Mouse (Mus musculus) intestine, postnatal 0 days (tissue): ENCODE measurements at regions not wholly inside any gene's neighbourhood (a gene's known extent, or its start where the extent isn't known, plus 50 kb on each side); places are given as distances from the start of the nearest gene placed in this dataset.
A peak's percentile ranks its signal among the peaks of the same experiment; 100 is the strongest.

ENCODE experiments used
- ATAC-seq: fragments of 200-750 bp; cut with Nextera tagmentation; 2 replicates; pipeline ENCODE4 v1.8.0; 2017; ENCODE audit warnings: mild to moderate bottlenecking, moderate TSS enrichment, moderate library complexity
- H3K27ac ChIP-seq: fragments of 300-500 bp; sonication (generic); 2 replicates; pipeline ENCODE4 v1.5.1; 2014; ENCODE audit warnings: mild to moderate bottlenecking, low read depth, low read length, moderate library complexity
- H3K27me3 ChIP-seq: fragments of 300-500 bp; sonication (generic); replicated peaks from 2 replicates; pipeline ENCODE4 v1.6.1; 2014; ENCODE audit warnings: low read length, mixed read lengths; ENCODE audit not compliant: control insufficient read depth, insufficient read depth
- H3K36me3 ChIP-seq: fragments of 300-500 bp; sonication (generic); 2 replicates; pipeline ENCODE4 v1.6.1; 2014; ENCODE audit warnings: mild to moderate bottlenecking, moderate library complexity; ENCODE audit not compliant: control insufficient read depth, insufficient read depth
- H3K4me1 ChIP-seq: fragments of 300-500 bp; sonication (generic); replicated peaks from 2 replicates; pipeline ENCODE4 v1.6.1; 2014; ENCODE audit warnings: antibody characterized with exemption, low read length, mixed read lengths; ENCODE audit not compliant: control insufficient read depth, insufficient read depth
- H3K4me2 ChIP-seq: fragments of 300-500 bp; sonication (generic); replicated peaks from 2 replicates; pipeline ENCODE4 v1.6.1; 2014; ENCODE audit warnings: low read depth, mild to moderate bottlenecking, moderate library complexity
- H3K4me3 ChIP-seq: fragments of 300-500 bp; sonication (generic); 2 replicates; pipeline ENCODE4 v1.5.1; 2014; ENCODE audit warnings: low read depth, low read length
- H3K9ac ChIP-seq: fragments of 300-500 bp; sonication (generic); 2 replicates; pipeline ENCODE4 v1.6.1; 2014; ENCODE audit warnings: mild to moderate bottlenecking, low read depth, low read length
- H3K9me3 ChIP-seq: fragments of 300-500 bp; sonication (generic); 2 replicates; pipeline ENCODE4 v1.6.1; 2016; ENCODE audit warnings: mixed run types; ENCODE audit not compliant: control insufficient read depth
- CTCF ChIP-seq: sonication (generic); IDR thresholded peaks from 2 replicates; pipeline ENCODE4 v1.5.1; 2016; ENCODE audit warnings: low read depth, mild to moderate bottlenecking, control low read depth, antibody characterized with exemption, moderate library complexity
- WGBS: fragments of 180-500 bp; shearing (Covaris S2); extraction: QIAGEN DNeasy Blood & Tissue Kit; methylation state at CpG from one replicate; pipeline ENCODE4 v1.1.7; 2014; 5-methylcytosine and 5-hydroxymethylcytosine counted together

DNA sequence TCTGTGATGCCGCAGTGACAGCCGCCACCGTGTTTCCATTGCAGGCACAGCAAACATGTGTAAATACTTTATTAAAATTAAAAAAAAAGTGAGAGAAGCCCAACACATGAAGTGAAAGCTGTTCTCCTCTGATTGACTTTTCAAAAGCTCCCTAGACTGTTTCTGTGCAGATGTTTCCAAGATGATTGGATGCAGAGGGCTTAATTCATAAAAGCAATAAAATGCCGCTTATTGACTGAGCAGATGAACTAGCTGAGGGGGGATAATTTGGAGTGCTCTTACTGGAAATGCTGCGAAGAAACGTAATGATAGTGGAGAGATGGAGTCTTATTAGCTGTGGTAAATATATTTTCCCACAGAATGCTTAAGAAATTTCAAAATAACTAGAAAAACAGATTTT is 170.4 kb downstream of the Rnf144a start:
- Histone ChIP-seq H3K4me2 (no peak overlapping the region), H3K9ac (no peak overlapping the region), H3K36me3 (no peaks in the 10 kb centered on the region), H3K4me1 (no peaks in the 10 kb centered on the region), H3K27me3 (no peaks in the 10 kb centered on the region), H3K27ac (no peak overlapping the region), H3K9me3 (no peaks in the 10 kb centered on the region), H3K4me3 (no peak overlapping the region)
- TF ChIP-seq CTCF: no peak
- WGBS: 92% methylated on average over 6 of the region's 6 CpGs
- no peak for ATAC-seq

DNA sequence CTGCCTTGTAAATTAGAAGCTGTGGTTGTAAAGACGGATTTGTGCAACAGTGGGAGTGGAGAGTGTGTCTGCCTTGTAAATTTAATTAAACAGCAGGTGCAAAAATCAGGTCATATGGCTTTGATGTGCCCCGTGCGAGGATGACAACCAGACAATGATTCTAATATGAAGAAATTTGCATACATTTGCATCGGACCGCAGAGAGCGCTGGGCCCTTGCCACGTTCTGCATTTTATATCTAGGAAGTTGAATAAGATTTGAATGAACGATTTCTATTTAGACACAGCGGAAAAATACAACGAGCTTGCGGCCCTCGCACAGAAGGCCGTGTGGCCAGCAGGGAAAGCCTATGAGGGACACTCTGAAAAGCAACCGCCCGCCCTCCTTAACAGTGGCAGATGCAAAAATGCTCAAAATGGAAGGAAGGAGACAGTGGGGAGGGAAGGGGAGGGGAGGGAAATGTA is 187.5 kb downstream of the Rnf144a start:
- Histone ChIP-seq H3K4me2 (no peak overlapping the region), H3K9ac (no peak overlapping the region), H3K27ac (no peak overlapping the region), H3K9me3 (no peaks in the 10 kb centered on the region), H3K36me3 (no peaks in the 10 kb centered on the region), H3K4me3 (no peak overlapping the region), H3K4me1 (no peaks in the 10 kb centered on the region), H3K27me3 (no peaks in the 10 kb centered on the region)
- no peak for TF ChIP-seq CTCF
- ATAC-seq: no peak
- 90% methylated on average over 15 of the region's 15 CpGs for WGBS

DNA sequence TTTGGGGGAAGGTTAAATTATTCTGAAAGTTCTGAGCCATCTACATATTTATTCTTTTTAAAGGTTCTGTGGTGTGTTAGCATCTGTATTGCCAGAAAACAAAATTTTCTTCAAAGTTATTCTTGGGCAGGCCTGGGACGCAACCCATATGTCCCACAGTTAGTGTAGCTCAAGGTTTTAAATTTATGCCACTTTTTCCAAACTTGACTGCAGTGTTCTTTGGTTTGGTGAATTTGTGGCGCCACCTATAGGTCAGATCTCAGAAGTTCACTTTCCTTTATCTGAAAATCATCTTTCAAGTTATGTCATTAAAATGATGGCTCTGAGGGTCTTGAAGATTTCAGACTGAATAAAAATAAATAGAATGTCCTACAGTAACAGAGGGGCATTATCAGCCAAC is 188.7 kb downstream of the Rnf144a start:
- Histone ChIP-seq H3K4me2 (no peak overlapping the region), H3K27ac (no peak overlapping the region), H3K27me3 (no peaks in the 10 kb centered on the region), H3K36me3 (no peaks in the 10 kb centered on the region), H3K4me1 (no peaks in the 10 kb centered on the region), H3K4me3 (no peak overlapping the region), H3K9ac (no peak overlapping the region), H3K9me3 (no peaks in the 10 kb centered on the region)
- TF ChIP-seq CTCF: peak; percentile 78
- WGBS: 8% methylated on average over 2 of the region's 2 CpGs
- no peak for ATAC-seq

DNA sequence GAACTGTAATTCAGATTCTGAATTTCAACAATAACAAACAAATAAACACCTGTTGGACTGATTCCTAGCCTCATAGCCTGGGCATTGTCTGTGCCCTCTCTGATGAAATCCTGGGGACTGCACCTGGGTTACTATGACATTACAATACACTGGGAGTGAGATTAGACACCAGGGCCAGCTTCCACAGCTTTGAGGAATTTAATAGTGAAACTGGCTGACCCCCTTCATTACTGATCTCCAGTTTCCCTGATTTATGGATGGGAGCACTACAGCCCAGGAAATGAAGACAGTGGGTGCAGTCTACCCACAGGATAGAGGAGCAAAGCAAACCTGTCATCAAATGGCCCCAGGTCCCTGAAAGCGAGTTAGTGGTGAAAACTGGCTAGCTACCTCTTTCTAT is 202.6 kb downstream of the Rnf144a start:
- H3K4me2 ChIP-seq: no peak overlapping the region
- H3K9me3 ChIP-seq: no peaks in the 10 kb centered on the region
- no peaks in the 10 kb centered on the region for H3K4me1 ChIP-seq
- no peak overlapping the region for H3K9ac ChIP-seq
- H3K36me3 ChIP-seq: no peaks in the 10 kb centered on the region
- no peaks in the 10 kb centered on the region for H3K27me3 ChIP-seq
- ATAC-seq: no peak
- no peak overlapping the region for H3K27ac ChIP-seq
- 64% methylated on average over 1 of the region's 1 CpGs for WGBS
- TF ChIP-seq CTCF: no peak
- no peak overlapping the region for H3K4me3 ChIP-seq

DNA sequence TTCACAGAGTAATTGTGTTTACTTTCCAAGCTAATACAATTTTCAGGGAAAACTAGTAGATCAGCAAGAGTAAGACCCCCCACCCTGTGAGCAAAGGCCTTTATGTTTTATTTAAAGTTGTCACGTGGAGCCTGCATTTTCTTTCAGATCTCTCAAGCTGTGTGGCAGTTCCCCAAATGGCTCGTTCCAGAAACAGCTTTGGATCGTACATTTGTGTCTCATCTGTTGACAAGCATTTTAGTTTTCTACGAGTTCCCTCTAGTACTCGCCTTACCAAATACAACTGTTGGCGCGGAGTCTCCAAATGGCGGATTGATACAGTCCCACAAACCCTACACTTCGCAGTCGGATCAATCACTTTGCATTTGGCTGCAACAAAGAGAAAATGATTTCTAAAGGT is 203.6 kb downstream of the Rnf144a start:
- no peaks in the 10 kb centered on the region for H3K9me3 ChIP-seq
- H3K27ac ChIP-seq: no peak overlapping the region
- no peak for ATAC-seq
- TF ChIP-seq CTCF: no peak
- no peak overlapping the region for H3K4me3 ChIP-seq
- no peak overlapping the region for H3K4me2 ChIP-seq
- no peaks in the 10 kb centered on the region for H3K4me1 ChIP-seq
- 68% methylated on average over 10 of the region's 10 CpGs for WGBS
- H3K36me3 ChIP-seq: no peaks in the 10 kb centered on the region
- H3K27me3 ChIP-seq: no peaks in the 10 kb centered on the region
- no peak overlapping the region for H3K9ac ChIP-seq

DNA sequence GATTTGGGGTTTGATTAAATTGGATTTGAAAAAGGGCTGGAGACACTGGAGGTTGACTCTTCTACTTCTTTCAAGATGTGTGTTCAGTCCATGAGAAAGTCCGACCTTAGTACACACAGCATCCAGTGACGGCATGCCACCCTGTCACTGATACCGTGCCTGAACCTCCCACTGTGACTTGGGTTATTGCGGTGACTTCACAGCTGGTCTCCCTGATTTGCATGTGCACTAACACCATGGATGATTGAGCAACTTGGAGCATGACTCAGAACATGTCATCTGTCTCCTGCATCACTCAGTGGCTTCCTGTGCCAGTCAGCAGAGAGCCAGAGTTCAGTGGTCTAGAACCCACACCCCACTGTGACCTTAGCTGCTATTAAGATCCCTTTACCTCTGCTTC is 208.3 kb downstream of the Rnf144a start:
- Histone ChIP-seq H3K9ac (no peak overlapping the region), H3K4me3 (no peak overlapping the region), H3K36me3 (no peaks in the 10 kb centered on the region), H3K27ac (no peak overlapping the region), H3K4me1 (no peaks in the 10 kb centered on the region), H3K4me2 (no peak overlapping the region), H3K9me3 (no peaks in the 10 kb centered on the region), H3K27me3 (no peaks in the 10 kb centered on the region)
- ATAC-seq: no peak
- 90% methylated on average over 4 of the region's 4 CpGs for WGBS
- TF ChIP-seq CTCF: no peak

DNA sequence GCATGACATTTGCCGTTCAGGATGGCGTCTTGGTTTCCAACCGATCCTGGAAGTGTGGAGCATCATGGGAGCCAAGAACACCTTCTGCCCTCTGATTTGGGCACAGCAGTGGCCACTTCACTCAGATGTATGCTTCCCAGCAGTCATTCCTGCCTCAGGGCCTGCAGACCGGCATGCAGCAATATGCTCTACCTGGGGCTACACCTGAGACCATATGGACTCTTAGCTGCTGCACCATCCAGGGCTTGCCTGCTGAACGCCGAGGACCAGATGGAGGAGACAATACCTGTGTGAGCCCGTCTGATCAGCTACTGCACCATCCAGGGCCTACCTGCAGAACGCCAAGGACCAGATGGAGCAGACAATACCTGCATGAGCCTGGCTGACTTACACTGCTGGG is 209.0 kb downstream of the Rnf144a start:
- ATAC-seq: no peak
- WGBS: 91% methylated on average over 8 of the region's 8 CpGs
- no peak overlapping the region for H3K4me2 ChIP-seq
- H3K36me3 ChIP-seq: no peaks in the 10 kb centered on the region
- H3K9me3 ChIP-seq: no peaks in the 10 kb centered on the region
- H3K4me3 ChIP-seq: no peak overlapping the region
- H3K9ac ChIP-seq: no peak overlapping the region
- H3K4me1 ChIP-seq: no peaks in the 10 kb centered on the region
- H3K27ac ChIP-seq: no peak overlapping the region
- no peak for TF ChIP-seq CTCF
- no peaks in the 10 kb centered on the region for H3K27me3 ChIP-seq
